ENCODE assay signal across 8 mouse cellular contexts in the genomic region with DNA sequence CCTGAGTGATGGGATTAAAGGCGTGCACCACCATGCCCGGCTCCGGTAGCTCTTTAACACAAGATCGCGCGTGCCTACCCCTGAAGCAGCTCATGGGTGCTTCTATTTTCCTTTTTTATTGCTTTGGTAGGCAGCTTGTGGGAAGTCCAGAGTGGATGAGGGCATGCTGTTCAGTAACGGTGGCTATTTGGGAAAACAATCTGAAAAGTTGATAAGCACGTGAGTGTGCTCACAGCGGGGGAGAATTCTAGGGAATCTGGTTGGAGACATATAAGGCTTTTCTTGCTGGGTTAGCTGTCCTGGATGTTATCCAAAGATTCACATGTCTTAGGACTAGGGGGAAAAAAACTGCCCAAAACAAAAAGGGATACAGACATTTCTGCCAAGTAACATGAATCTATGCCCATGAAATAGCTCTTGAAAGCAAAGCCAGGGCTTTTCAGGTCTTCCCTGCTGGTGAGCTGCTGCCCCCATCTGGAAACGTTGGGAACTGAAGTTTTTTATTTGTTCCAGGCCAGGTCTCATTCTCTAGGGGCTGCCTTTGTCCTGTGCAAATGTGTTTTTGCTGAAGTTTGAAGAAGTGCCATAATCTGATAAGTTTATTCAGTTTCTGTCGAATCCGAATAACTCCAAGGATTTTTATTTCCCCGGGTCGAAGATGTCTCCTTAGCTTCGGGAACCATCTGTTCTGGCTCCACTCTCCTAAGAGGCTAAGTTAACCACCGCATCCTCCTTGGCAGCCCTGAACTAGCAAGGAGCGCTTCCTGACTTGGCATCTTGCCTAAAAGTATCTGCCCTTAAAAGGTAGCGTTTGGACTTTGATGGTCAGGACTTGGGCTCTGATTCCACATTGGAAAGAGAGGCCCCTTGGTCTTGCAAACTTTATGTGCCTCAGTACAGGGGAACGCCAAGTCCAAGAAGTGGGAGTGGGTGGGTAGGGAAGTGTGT. TPM values are rescaled to one million over a fixed set of nuclear protein-coding genes. Genes with fewer than 3 reads are reported as not detected.
DNase-seq lines count a peak whose midpoint lies in the region; ATAC-seq and TF ChIP-seq lines count a peak whose summit lies in the region.

No protein-coding gene starts in this region.

- no peaks in the 10 kb centered on the region for H3K36me3 ChIP-seq in G1E (replicated peaks)
- no peaks in the 10 kb centered on the region for H3K36me3 ChIP-seq in forebrain, embryonic 13.5 days (ENCODE audit: poor library complexity, severe bottlenecking)
- H3K36me3 ChIP-seq in heart, postnatal 0 days (replicated peaks; ENCODE audit: control insufficient read depth, insufficient read depth, low read length) = no peaks in the 10 kb centered on the region

- H3K27ac ChIP-seq in forebrain, embryonic 13.5 days = no peak overlapping the region
- no peak overlapping the region for H3K27ac ChIP-seq in heart, postnatal 0 days (ENCODE audit: low read depth)

- DNase-seq in G1E (ENCODE audit: low spot score) = peak; percentile 44
- DNase-seq in c-Kit-positive CD71-positive TER-119-positive erythroid progenitor cells, embryonic 14.5 days (ENCODE audit: low spot score) = peak; percentile 54
- DNase-seq in heart, postnatal 0 days (ENCODE audit: low spot score) = peak; percentile 59
- peak; percentile 84 to 88 for DNase-seq in kidney, postnatal 4 days
- DNase-seq in lung, adult 18-20 months = peak; percentile 32 to 58
- peak; percentile 67 for DNase-seq in ovary, postnatal 10 days (ENCODE audit: low spot score)
- peak; percentile 74 for DNase-seq in thymus, postnatal 14 days

- TF ChIP-seq EP300 in heart, postnatal 0 days (IDR thresholded peaks at IDR 0.05; ENCODE audit: low read depth) = no peak

- no peak overlapping the region for H3K4me3 ChIP-seq in G1E (ENCODE audit: low read depth, low read length)
- no peak overlapping the region for H3K4me3 ChIP-seq in forebrain, embryonic 13.5 days
- H3K4me3 ChIP-seq in heart, postnatal 0 days (ENCODE audit: low read depth, low read length) = peak overlapping the region; percentile 15; the same call in 1 of the 2 replicates

- H3K9me3 ChIP-seq in G1E (replicated peaks) = no peaks in the 10 kb centered on the region
- no peaks in the 10 kb centered on the region for H3K9me3 ChIP-seq in forebrain, embryonic 13.5 days (replicated peaks)
- H3K9me3 ChIP-seq in heart, postnatal 0 days (replicated peaks; ENCODE audit: control insufficient read depth, low read length) = no peaks in the 10 kb centered on the region

- TF ChIP-seq CTCF in G1E (IDR thresholded peaks at IDR 0.05; ENCODE audit: low read depth, low read length) = peak; percentile 32; the same call in 1 of the 2 replicates
- TF ChIP-seq CTCF in heart, postnatal 0 days (IDR thresholded peaks at IDR 0.05; ENCODE audit: low read depth) = peak; percentile 86

- no peak overlapping the region for H3K9ac ChIP-seq in forebrain, embryonic 13.5 days
- no peak overlapping the region for H3K9ac ChIP-seq in heart, postnatal 0 days (replicated peaks; ENCODE audit: low read depth, low read length)

- H3K4me2 ChIP-seq in forebrain, embryonic 13.5 days = no peak overlapping the region
- H3K4me2 ChIP-seq in heart, postnatal 0 days (ENCODE audit: low read depth, low read length) = peak overlapping the region; percentile 40

- H3K4me1 ChIP-seq in G1E (ENCODE audit: insufficient read depth, low read depth, low read length) = no peaks in the 10 kb centered on the region
- 0 out of 2 replicates have a peak, but pooled peaks cover 3% of the 10 kb centered on the region for H3K4me1 ChIP-seq in forebrain, embryonic 13.5 days
- H3K4me1 ChIP-seq in heart, postnatal 0 days (ENCODE audit: control insufficient read depth, insufficient read depth) = no peaks in the 10 kb centered on the region

- ATAC-seq in G1E (ENCODE audit: extremely low read depth, insufficient number of reproducible peaks, low FRiP score, poor library complexity, severe bottlenecking) = no peak
- ATAC-seq in forebrain, embryonic 13.5 days = peak; percentile 84
- peak; percentile 72 for ATAC-seq in heart, postnatal 0 days (ENCODE audit: insufficient read depth, low read depth)

- 63% methylated on average over 19 of the region's 19 CpGs for WGBS in forebrain, embryonic 13.5 days
- WGBS in heart, postnatal 0 days = 43% methylated on average over 19 of the region's 19 CpGs

- peaks cover 11% of the 10 kb centered on the region for H3K27me3 ChIP-seq in G1E (ENCODE audit: insufficient read depth, low read length)
- H3K27me3 ChIP-seq in forebrain, embryonic 13.5 days = no peaks in the 10 kb centered on the region
- no peaks in the 10 kb centered on the region for H3K27me3 ChIP-seq in heart, postnatal 0 days (ENCODE audit: control insufficient read depth, insufficient read depth, low read length)

RNA-seq across cellular contexts. Expression of a gene that starts 24.8 kb away (rescaled TPM):
- total RNA-seq in G1E (2014; fragmentation: Nextera tagmentation) (not detected in 2 replicates), G1E (2017) (0.12 and 0.16 TPM in 2 replicates)
- not detected in 2 replicates for polyA plus RNA-seq in G1E (2012)
- polyA plus RNA-seq in forebrain, embryonic 13.5 days (2015; fragmentation: Nextera tagmentation; extraction: Ambion mirVana) = 0.09 and 0.33 TPM in 2 replicates
- not detected in 2 replicates for total RNA-seq in heart, postnatal 0 days (2014; rRNA removed; ENCODE audit: low replicate concordance)
- 0.15 TPM in 1 of 2 replicates, not detected in the other for polyA plus RNA-seq in heart, postnatal 0 days (2015; fragmentation: Nextera tagmentation; extraction: Ambion mirVana)
